Mouse (Mus musculus) intestine, embryonic 14.5 days (tissue): ENCODE data around the gene Slc30a1. TPM values are rescaled to one million over a fixed set of nuclear protein-coding genes. Genes with fewer than 3 reads are reported as not detected.

Source experiments
- ATAC-seq: fragments of 200-750 bp; cut with Nextera tagmentation; replicated peaks from 2 replicates; pipeline ENCODE4 v1.8.0; 2017; ENCODE audit warnings: low read depth, moderate number of reproducible peaks, moderate TSS enrichment, moderate library complexity; ENCODE audit not compliant: low FRiP score, low TSS enrichment
- DNase-seq: peaks from one replicate; pipeline ENCODE4 v3.0.0-alpha.2; 2018; ENCODE audit warnings: low spot score
- H3K27ac ChIP-seq: fragments of 300-500 bp; sonication (generic); 2 replicates; pipeline ENCODE4 v1.5.1; 2014; ENCODE audit warnings: low read depth, mild to moderate bottlenecking, control low read depth
- H3K27me3 ChIP-seq: fragments of 300-500 bp; sonication (generic); replicated peaks from 2 replicates; pipeline ENCODE4 v1.6.1; 2014; ENCODE audit warnings: low read length, control low read depth; ENCODE audit not compliant: control insufficient read depth, insufficient read depth
- H3K36me3 ChIP-seq: fragments of 300-500 bp; sonication (generic); 2 replicates; pipeline ENCODE4 v1.6.1; 2014; ENCODE audit warnings: low read length, control low read depth; ENCODE audit not compliant: control insufficient read depth, insufficient read depth
- H3K4me1 ChIP-seq: fragments of 300-500 bp; sonication (generic); replicated peaks from 2 replicates; pipeline ENCODE4 v1.6.1; 2014; ENCODE audit warnings: low read length, control low read depth, mixed read lengths; ENCODE audit not compliant: control insufficient read depth, insufficient read depth
- H3K4me2 ChIP-seq: fragments of 300-500 bp; sonication (generic); 2 replicates; pipeline ENCODE4 v1.6.1; 2014; ENCODE audit warnings: low read length
- H3K4me3 ChIP-seq: fragments of 300-500 bp; sonication (generic); 2 replicates; pipeline ENCODE4 v1.5.1; 2014; ENCODE audit warnings: low read depth, low read length, control low read depth, mixed read lengths
- H3K9ac ChIP-seq: fragments of 300-500 bp; sonication (generic); 2 replicates; pipeline ENCODE4 v1.6.1; 2014; ENCODE audit warnings: mild to moderate bottlenecking, low read length
- H3K9me3 ChIP-seq: fragments of 300-500 bp; sonication (generic); 2 replicates; pipeline ENCODE4 v1.6.1; 2016; ENCODE audit warnings: low read length, control low read depth; ENCODE audit not compliant: control insufficient read depth
- WGBS: fragments of 180-500 bp; shearing (Covaris S2); extraction: QIAGEN DNeasy Blood & Tissue Kit; methylation state at CpG from one replicate; pipeline ENCODE4 v1.1.7; 2014; 5-methylcytosine and 5-hydroxymethylcytosine counted together
- polyA plus RNA-seq: library from polyadenylated mRNA; unstranded; fragments of >200 nt; fragmentation: Nextera tagmentation; extraction: Ambion mirVana; gene quantifications from 2 replicates; pipeline ENCODE4 v1.2.1, GENCODE M21; 2014

Slc30a1 gene
- polyA plus RNA-seq, 1 experiment from 2014 or later = 2.0 TPM

DNA sequence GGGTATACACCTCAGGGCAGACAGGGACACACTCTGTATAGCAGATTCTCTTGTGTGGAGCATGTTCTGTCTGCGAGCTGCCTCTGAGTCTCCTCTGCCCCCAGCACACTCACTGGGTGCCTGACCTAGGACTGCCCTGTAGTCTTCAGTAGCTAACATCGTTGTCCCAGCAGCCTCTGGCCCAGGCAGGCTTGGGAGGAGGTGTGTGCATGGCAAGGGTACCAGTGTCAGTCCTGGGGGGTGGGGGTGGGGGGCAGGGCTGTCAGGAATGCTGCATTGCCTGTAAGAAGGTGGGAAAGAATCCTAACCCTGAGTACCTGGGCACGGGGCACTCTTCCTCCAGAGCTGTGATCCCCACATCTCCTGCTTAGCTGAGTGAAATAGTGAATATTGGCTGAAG, 20.1 kb downstream of the Slc30a1 start:
- no peaks in the 10 kb centered on the region for H3K9me3 ChIP-seq
- DNase-seq (no peak), ATAC-seq (no peak)
- no peak overlapping the region for H3K4me3 ChIP-seq
- H3K27me3 ChIP-seq = no peaks in the 10 kb centered on the region
- no peaks in the 10 kb centered on the region for H3K36me3 ChIP-seq
- no peak overlapping the region for H3K4me2 ChIP-seq
- H3K4me1 ChIP-seq = 0 out of 2 replicates have a peak, but pooled peaks cover 3% of the 10 kb centered on the region
- no peak overlapping the region for H3K9ac ChIP-seq
- no peak overlapping the region for H3K27ac ChIP-seq
- 62% methylated on average over 3 of the region's 3 CpGs for whole genome bisulfite sequencing

DNA sequence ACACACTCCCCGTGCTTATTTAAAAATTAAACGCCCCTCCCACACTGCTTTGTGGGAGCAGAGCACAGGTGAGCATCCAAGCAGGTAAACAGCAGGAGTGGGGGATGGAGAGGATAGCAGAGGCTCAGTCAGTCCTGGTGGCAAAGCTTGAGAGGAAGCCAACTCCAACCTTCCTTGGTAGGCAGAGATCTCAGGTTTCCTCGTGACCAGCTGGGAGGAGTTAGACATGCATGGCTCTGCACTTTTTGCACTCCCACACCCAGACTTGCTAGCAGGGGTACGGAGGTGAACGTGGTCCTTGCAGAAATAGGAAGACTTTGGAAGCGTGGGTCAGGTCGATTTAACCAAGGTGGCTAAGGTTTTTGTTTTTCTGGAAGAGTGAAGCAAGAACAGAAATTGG, 21.8 kb downstream of the Slc30a1 start:
- Histone ChIP-seq H3K27me3 (no peaks in the 10 kb centered on the region), H3K4me2 (no peak overlapping the region), H3K9me3 (no peaks in the 10 kb centered on the region), H3K4me3 (no peak overlapping the region), H3K27ac (no peak overlapping the region), H3K9ac (no peak overlapping the region), H3K36me3 (no peaks in the 10 kb centered on the region), H3K4me1 (0 out of 2 replicates have a peak, but pooled peaks cover 3% of the 10 kb centered on the region)
- DNase-seq = no peak
- WGBS = 68% methylated on average over 7 of the region's 7 CpGs
- no peak for ATAC-seq

DNA sequence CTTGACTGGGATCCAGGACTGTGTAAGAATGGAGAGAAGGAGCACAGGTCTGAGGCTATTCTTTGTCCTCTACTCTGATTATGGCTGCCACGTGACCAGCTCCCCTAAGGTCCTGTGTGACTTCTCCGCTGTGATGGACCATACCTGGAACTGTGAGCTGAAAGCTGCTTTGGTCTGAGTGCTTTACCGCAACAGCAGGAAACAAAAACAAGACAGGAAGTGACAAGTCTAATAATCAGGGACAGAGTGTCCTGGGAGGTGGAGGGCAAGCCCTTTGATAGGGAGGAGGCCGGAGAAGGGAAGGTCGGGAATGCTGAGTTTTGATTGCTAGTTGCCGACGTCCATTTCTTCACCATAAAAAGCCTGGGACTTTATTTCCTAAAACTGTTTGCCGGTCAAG, 22.5 kb downstream of the Slc30a1 start:
- Histone ChIP-seq H3K9me3 (no peaks in the 10 kb centered on the region), H3K27ac (no peak overlapping the region), H3K4me3 (no peak overlapping the region), H3K4me2 (no peak overlapping the region), H3K27me3 (no peaks in the 10 kb centered on the region), H3K9ac (no peak overlapping the region), H3K4me1 (0 out of 2 replicates have a peak, but pooled peaks cover 3% of the 10 kb centered on the region), H3K36me3 (no peaks in the 10 kb centered on the region)
- 72% methylated on average over 8 of the region's 8 CpGs for WGBS
- DNase-seq = no peak
- no peak for ATAC-seq

GRCm38 (mm10) chr1:191929897-191930524, 23.4 kb downstream of the Slc30a1 start:
- H3K9me3 ChIP-seq = no peaks in the 10 kb centered on the region
- no peak overlapping the region for H3K4me2 ChIP-seq
- no peak overlapping the region for H3K27ac ChIP-seq
- no peak overlapping the region for H3K4me3 ChIP-seq
- DNase-seq (no peak), ATAC-seq (no peak)
- no peaks in the 10 kb centered on the region for H3K27me3 ChIP-seq
- 68% methylated on average over 12 of the region's 12 CpGs for WGBS
- no peak overlapping the region for H3K9ac ChIP-seq
- H3K4me1 ChIP-seq = 0 out of 2 replicates have a peak, but pooled peaks cover 3% of the 10 kb centered on the region
- no peaks in the 10 kb centered on the region for H3K36me3 ChIP-seq

GRCm38 (mm10) chr1:191930525-191931105, 24.0 kb downstream of the Slc30a1 start:
- no peak overlapping the region for H3K27ac ChIP-seq
- H3K4me2 ChIP-seq = no peak overlapping the region
- H3K27me3 ChIP-seq = no peaks in the 10 kb centered on the region
- ATAC-seq (no peak), DNase-seq (no peak)
- no peaks in the 10 kb centered on the region for H3K9me3 ChIP-seq
- H3K9ac ChIP-seq = no peak overlapping the region
- no peak overlapping the region for H3K4me3 ChIP-seq
- H3K4me1 ChIP-seq = 0 out of 2 replicates have a peak, but pooled peaks cover 3% of the 10 kb centered on the region
- H3K36me3 ChIP-seq = no peaks in the 10 kb centered on the region
- WGBS = 84% methylated on average over 3 of the region's 3 CpGs

DNA sequence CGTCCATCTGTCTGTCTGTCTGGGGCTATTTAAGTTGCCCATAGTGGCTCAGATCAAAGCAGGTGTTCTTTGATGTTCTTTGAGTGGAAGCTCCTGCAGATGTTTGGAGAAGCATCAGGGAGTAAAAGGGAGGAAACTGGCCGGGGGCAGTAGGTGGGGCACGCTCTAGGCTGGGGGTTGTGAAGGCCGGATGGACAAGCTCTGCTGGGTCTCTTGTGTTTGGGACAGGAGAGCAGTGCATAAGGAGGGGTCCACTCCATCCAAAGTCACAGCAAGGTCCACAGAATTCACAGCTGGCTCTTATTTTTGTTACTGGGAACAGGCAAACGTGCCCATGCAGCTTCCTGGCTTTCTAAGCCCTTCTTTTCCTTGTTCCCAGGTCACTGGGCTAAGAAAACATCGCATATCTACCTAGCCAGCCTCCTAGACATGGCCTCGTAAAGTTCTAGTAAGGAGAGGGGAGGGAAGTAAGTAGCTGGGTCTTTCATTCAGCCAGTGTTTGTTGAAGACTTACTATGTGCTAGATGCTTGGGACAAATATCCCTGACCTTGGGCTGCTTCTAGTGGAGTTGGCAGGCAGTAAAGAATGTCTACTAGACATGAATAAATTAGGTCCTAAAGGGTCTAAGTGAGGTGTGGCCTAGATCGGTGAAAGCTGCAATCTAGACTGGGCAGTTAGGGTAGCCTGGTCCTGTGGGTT, 25.9 kb downstream of the Slc30a1 start:
- Histone ChIP-seq H3K4me3 (no peak overlapping the region), H3K27me3 (no peaks in the 10 kb centered on the region), H3K27ac (no peak overlapping the region), H3K36me3 (no peaks in the 10 kb centered on the region), H3K4me1 (0 out of 2 replicates have a peak, but pooled peaks cover 3% of the 10 kb centered on the region), H3K9ac (no peak overlapping the region), H3K4me2 (no peak overlapping the region), H3K9me3 (no peaks in the 10 kb centered on the region)
- no peak for ATAC-seq
- no peak for DNase-seq
- 63% methylated on average over 8 of the region's 8 CpGs for whole genome bisulfite sequencing

DNA sequence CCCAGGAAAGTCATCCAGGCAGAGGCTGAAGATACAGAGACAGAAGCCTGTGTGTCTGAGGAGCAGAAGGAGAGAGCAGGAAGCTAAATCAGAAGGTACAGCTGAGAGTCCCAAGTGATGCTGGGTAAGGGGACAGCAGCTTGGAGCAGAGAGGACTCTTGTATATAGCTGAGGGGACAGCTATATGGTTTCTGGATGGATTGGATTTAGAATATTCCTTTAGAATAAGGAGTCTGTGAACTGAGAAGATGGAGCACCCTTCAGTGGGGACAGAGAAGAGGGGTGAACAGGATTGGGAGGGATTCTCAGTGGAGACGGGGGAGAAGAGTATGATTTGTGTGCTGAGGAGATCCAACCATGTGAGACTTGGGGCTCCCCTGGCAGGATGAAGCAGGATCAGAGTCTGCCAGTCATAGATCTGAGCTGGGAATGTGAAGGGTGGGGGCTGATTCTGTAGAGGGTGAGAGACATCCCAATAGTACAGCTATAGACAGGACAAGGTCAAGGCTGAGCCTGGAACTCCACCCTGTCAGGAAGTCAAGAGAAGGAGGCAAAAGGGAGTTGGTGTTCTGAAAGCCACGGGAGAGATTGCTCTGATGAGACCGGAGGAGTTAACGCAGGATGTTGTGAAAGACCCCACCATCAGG, 26.5 kb downstream of the Slc30a1 start:
- ATAC-seq = no peak
- H3K9ac ChIP-seq = no peak overlapping the region
- H3K36me3 ChIP-seq = no peaks in the 10 kb centered on the region
- no peak for DNase-seq
- H3K4me3 ChIP-seq = no peak overlapping the region
- H3K27me3 ChIP-seq = no peaks in the 10 kb centered on the region
- 0 out of 2 replicates have a peak, but pooled peaks cover under 1% of the 10 kb centered on the region for H3K4me1 ChIP-seq
- no peak overlapping the region for H3K4me2 ChIP-seq
- no peaks in the 10 kb centered on the region for H3K9me3 ChIP-seq
- H3K27ac ChIP-seq = no peak overlapping the region
- WGBS = 61% methylated on average over 4 of the region's 4 CpGs

DNA sequence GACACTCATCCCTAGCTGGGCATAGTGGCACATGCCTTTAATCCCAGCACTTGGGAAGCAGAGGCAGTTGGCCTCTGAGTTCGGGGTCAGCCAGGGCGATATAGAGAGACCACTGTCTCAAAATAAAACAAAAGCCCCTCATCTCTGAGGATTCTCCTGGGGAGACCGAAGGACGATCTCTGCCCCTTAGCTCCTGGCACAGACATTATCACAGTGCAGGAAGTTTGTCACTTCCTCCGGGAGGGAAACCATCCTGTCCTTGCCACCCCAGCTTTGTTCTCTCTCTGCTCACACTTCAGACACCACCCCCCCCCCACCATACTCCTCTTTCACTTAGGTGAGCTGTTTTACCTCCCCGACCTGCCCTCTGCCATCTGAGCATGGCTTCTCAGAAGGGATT, 37.1 kb downstream of the Slc30a1 start:
- Histone ChIP-seq H3K27me3 (no peaks in the 10 kb centered on the region), H3K4me1 (no peaks in the 10 kb centered on the region), H3K4me2 (no peak overlapping the region), H3K9me3 (no peaks in the 10 kb centered on the region), H3K36me3 (no peaks in the 10 kb centered on the region), H3K4me3 (no peak overlapping the region), H3K27ac (no peak overlapping the region), H3K9ac (no peak overlapping the region)
- ATAC-seq (no peak), DNase-seq (no peak)
- 83% methylated on average over 6 of the region's 6 CpGs for WGBS
